12 mouse cellular contexts compared by ENCODE assay signal in genomic region chr5:101863946-101864345, GRCm38 (mm10).
"Had no signal": no experiment of that assay in that cellular context is flagged by ENCODE, and none has a peak within 500 bp of the region (broad histone marks: within the 10 kb centered on the region; RNA-seq: fewer than 3 reads in every experiment).

No protein-coding gene starts in this region.

- DNase-seq: kidney, adult 2 months; kidney, postnatal 36 days; lung, embryonic 14.5 days; midbrain, embryonic 14.5 days; right cerebral cortex, postnatal 4 days; spleen, adult 18-20 months; thymus, adult 2 months; thymus, postnatal 25 days had no signal

- ATAC-seq: liver, embryonic 12.5 days had no signal

- H3K27me3 ChIP-seq: limb, embryonic 15.5 days; liver, embryonic 12.5 days; neural tube, embryonic 12.5 days; stomach, embryonic 15.5 days had no signal
